Mouse (Mus musculus) spleen, postnatal 10 days (tissue): Measurements from ENCODE around the gene Scrn3.

Experiments used
- DNase-seq, 2 experiments: peaks; one replicate each; pipeline ENCODE4 v3.0.0; 2021 to 2022; ENCODE audit warnings: low spot score in 2 of 2

The Scrn3 gene

GRCm38 (mm10) chr2:73312152-73313116 lies at the start of gene Scrn3, which contains the start of gene Cir1:
Scrn3 (plus strand) TSS chr2:73312601.
Cir1 (minus strand) TSS chr2:73312701.
- DNase-seq = peak; percentile 87 to 97

DNA sequence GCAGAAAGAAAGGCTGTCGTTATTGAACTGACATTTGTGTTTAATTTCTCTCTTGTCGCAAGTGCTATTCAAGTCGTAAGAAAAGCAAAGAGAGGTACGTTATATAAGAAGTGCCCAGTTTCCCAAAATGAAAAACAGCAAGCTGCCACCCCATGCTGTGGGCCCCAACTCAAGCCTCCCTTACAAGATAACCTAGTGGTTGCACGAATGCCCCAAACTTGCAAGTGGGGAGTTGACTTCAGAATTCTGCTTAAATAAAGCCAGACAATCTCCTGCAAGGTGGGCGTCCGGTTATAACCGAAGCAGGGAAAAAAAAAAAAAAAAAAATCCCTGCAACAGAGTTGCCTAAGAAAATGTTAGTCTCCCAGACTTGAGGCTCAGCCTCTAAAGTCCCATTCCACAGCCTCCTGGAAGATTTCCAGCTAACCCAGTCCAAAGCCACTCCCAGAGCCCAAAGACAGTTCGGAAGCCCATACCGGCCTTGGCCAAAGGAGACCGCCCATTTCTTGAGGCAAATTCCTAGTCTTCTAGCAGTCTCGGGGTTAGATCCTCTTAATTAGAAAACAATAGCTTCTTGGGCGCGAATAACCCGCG lies 49.1 kb upstream of the Scrn3 start:
- DNase-seq = no peak

DNA sequence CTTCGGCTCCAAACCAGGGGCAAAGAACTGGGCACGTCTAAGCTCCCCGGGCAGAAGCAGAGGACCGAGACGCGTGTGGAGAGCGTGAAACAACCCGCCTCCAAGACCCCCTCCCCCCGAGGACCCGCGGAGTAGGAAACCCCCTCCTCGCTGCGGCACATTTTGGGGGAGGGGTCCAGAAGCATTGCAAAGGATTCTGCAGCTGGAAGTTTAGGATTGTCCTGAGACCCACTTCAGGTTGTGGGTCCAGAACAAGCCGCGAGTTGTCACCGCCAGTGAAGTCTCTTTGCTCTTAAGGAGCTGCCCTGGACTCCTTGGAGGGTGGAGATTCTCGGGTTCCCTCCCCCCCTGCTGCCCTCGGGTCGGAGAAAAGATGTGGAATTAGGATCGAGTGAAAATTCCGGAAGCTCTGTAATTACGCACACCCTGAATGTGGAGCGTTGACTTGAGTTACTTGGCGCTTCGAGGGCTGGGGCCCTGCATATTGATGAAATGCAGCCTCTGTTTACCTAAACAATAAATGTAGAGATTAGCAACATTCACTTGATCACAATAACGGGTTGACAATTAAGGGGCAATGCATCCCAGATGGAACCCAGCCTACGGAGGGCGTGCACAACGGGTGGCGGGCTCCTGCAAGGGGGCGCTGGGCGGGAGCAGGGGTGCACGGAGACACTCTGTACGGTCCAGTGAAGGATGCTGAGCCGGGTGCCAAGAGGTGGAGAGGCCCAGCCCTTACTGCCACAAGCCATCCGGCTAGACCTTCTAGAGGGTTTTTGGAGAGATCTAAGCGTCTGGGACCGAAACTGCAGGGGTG lies 48.4 kb upstream of the Scrn3 start:
- DNase-seq = no peak

- DNase-seq = no peak
Measured at GRCm38 (mm10) chr2:73264611-73265195, 47.7 kb upstream of the Scrn3 start.

DNA sequence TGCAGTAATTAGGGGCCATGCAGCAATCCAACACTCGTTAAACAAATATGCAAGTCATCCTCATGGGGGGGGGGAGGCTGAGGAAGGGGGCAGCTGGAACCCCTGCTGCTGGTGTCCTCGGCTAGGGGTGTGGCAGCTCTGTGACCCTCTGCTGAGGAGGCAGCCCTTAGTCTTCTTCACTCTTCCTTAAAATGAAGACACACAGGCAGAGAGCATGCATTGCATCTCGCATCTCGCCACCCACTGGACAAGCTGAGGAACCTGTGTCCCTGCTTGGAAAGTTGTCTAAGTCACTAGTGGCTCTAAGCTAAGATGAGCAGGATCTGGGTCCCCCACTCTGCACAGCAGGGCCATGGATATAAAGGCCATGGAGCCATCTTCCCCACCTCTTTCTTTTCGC lies 46.4 kb upstream of the Scrn3 start:
- no peak for DNase-seq

- DNase-seq = no peak
Measured at GRCm38 (mm10) chr2:73266623-73267022, 45.8 kb upstream of the Scrn3 start.

GRCm38 (mm10) chr2:73267231-73267630 lies 45.2 kb upstream of the Scrn3 start:
- DNase-seq = no peak

DNA sequence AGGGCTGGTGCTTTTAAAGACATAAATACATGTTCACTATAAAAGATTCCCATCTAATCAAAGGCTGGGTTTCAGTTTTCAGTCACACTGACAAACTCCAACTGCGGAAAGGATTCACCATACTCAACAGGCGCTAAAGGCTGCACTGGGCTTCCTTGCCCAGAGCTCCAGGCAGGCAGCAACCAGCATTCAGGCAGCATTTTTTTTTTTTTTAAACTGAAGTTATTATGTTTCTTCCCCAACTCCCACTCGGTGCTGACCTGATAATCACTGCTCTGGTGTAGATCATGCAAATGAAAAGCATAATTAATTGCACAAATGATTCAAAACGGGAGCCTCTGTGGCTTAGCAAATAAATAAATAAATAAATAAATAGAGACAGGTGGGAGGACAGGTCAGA lies 44.6 kb upstream of the Scrn3 start:
- DNase-seq = no peak

DNA sequence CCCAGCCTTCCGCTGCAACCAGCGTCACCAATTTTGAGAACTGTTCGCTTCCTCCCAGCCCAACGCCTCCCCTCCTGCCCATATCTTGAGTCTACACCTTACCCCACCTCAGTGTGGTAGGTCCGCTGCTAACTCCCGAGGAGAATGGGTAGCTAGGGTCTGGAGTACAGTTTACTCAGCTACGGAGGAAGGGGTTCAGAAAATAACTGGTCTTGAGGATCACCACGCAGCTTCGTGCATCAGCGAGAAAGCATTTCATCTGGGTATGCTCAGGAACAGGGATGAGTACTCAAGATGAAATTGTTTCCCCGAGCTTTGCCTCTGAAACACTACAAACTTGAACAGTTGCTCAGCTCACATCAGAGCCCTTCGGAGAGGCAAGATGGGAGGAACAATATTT lies 44.1 kb upstream of the Scrn3 start:
- no peak for DNase-seq

DNA sequence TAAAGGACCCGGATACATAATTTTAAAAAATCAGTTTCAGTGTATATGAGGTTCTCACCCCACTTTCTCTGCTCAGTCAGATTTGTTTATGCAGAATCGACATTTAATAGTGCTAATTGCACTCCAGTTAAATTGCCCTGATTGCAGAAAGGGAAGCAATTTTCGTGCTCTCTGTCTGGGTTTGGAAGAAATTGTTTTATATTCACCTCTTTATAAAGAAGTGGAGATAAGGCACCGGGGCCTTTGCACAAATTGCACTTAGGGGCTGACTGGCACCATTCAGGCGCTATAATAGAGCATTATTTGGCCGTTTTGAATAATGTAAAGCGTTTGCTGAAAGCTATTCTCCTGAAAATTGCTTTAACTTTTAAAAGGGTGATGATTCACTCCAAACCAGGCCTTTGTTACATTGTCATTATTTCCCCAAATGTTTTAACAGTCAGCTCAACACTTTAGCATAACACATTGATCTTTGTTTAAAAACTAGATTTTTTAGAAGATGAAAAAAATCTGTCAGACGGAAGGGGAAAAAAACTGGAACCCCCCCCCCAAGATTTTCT lies 43.5 kb upstream of the Scrn3 start:
- DNase-seq = no peak

DNA sequence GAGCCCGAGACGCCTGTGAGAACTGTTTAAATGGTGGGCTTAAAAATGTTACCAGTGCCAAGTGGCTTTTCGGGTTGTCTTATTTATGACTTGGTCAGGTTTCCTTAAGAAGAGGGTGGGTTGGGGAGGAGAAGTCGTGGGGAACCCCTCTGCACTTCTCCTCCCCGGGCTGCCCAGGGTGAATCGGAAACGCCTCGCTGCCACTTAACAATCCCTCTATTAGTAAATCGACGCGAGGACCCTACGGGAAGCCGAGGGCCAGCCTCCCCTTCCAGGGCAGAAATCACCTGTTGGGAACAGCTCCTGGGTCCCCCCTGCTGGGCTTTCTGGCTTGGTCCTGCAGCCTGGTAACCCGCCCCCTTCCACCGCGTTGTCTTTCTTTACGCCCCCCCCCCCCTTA lies 42.7 kb upstream of the Scrn3 start:
- DNase-seq = no peak

- DNase-seq = no peak
Measured at GRCm38 (mm10) chr2:73270071-73270592, 42.3 kb upstream of the Scrn3 start.

GRCm38 (mm10) chr2:73270593-73271458 lies 41.6 kb upstream of the Scrn3 start:
- DNase-seq = peak in 1 of 2 experiments; percentile 35

DNA sequence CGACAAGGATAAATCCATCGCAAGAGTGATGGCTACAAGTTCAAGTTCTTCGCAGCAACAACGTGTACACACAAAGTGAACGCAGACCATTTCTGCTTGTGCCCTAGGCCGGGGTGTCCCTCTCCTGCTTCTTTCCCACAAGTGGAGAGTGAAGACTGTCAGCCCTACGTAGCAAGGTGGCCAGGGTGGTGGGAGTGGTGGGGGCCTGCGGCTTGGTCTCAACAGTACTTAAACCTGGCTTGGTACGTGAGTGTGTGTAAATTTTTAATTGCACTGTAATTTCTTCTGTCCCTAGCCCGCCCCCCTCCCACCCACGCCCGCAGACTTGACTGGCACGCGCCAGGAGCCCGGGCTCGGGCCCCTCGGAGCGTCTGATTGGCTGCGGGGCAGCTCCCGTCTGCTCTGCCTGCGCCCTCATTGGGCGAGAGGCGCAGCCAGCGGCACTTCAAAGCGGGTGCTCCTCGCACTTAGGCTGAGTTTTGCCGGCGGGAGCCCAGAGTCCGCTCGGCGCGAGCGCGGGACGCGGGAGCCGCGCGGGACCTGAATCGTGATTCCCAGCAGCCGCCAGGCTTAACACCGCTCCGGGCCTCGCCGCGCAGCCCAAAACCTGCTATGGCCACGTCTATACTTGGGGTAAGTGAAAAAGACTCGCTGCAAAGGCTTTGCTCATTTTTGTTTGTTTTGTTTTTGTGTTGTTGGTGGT lies 40.8 kb upstream of the Scrn3 start, which contains the start of gene Sp9:
Gene Sp9, plus strand, starts transcription at position 467 of the 703 bp plus-strand sequence.
- DNase-seq = peak in 1 of 2 experiments; percentile 46

DNA sequence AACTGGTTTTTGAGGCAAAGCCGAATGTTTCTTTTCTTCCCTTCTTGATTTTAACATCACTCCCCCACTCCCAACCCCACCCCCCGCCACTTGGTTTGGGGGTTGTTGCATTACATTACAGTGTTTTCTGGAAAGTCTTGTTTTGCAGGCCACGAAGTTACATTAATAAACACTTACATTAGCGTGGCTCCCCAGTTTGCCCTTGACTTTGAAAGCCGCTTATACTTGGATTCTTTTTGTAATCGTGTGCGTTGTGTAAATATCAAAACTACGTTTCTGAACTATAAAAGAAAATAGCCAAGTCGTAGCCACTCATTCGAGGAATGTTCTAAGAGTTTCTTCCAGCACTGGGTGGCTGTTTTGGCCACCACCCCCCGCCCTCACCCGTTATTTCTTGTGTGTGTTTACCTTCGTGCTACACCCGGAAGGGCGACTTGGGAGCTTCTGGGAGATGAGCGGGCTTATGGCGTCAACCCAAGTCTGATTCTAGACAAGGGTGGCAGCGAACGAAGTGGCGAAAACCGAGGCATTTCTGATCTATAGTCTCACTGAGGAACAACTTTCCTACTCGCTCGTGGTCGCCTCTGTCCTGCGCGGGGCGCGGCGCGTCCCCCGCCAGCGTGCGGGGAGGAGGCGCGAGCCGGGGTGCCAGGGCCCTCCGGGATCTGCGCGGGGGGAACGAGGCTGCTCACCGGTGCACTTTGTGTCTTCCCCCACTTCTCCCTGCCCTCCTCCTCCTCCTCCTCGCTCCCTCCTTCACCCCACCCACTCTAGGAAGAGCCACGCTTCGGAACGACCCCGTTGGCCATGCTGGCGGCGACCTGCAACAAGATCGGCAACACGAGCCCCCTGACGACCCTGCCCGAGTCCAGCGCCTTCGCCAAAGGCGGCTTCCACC lies 39.8 kb upstream of the Scrn3 start:
- peak in 1 of 2 experiments; percentile 34 for DNase-seq

GRCm38 (mm10) chr2:73273249-73274118 lies 38.9 kb upstream of the Scrn3 start:
- peak; percentile 41 to 43 for DNase-seq
